Mouse (Mus musculus) adrenal gland, adult 18-20 months (tissue): ENCODE data around the gene Cnnm4. TPM values are rescaled to one million over a fixed set of nuclear protein-coding genes. Genes with fewer than 3 reads are reported as not detected.

ENCODE experiments used
- DNase-seq, 2 experiments: peaks; one replicate each; pipeline ENCODE4 v3.0.0; 2021 to 2022; ENCODE audit warnings: low spot score in 2 of 2
- total RNA-seq, 2 experiments: library from RNA; stranded (reverse); gene quantifications; 1 replicate in 1 of 2; 2 replicates in 1 of 2; pipeline ENCODE4 v1.2.3; 2021

Gene Cnnm4
- total RNA-seq, 2 experiments from 2014 or later: 3.6 to 5.9 TPM

GRCm38 (mm10) chr1:36472106-36472440 is 653 bp downstream of the Cnnm4 start:
- no peak for DNase-seq

- no peak for DNase-seq
Observed at GRCm38 (mm10) chr1:36473211-36473780, 1.9 kb downstream of the Cnnm4 start.

GRCm38 (mm10) chr1:36474646-36475045 is 3.2 kb downstream of the Cnnm4 start:
- no peak for DNase-seq

- no peak for DNase-seq
Observed at GRCm38 (mm10) chr1:36475480-36476110, 4.2 kb downstream of the Cnnm4 start.

- DNase-seq: no peak
Observed at GRCm38 (mm10) chr1:36476426-36476825, 5.0 kb downstream of the Cnnm4 start.

- DNase-seq: no peak
Observed at GRCm38 (mm10) chr1:36478343-36478795, 6.9 kb downstream of the Cnnm4 start.

- no peak for DNase-seq
Observed at GRCm38 (mm10) chr1:36479903-36480899, 8.8 kb downstream of the Cnnm4 start.

GRCm38 (mm10) chr1:36483825-36484224 is 12.4 kb downstream of the Cnnm4 start:
- no peak for DNase-seq

- no peak for DNase-seq
Observed at GRCm38 (mm10) chr1:36485080-36485479, 13.7 kb downstream of the Cnnm4 start.

- no peak for DNase-seq
Observed at GRCm38 (mm10) chr1:36487111-36487510, 15.7 kb downstream of the Cnnm4 start.

GRCm38 (mm10) chr1:36489661-36490060 is 18.2 kb downstream of the Cnnm4 start:
- DNase-seq: no peak

GRCm38 (mm10) chr1:36492416-36493139 is 21.2 kb downstream of the Cnnm4 start:
- DNase-seq: no peak

- DNase-seq: no peak
Observed at GRCm38 (mm10) chr1:36493299-36493698, 21.9 kb downstream of the Cnnm4 start.

GRCm38 (mm10) chr1:36496719-36497118 is 25.3 kb downstream of the Cnnm4 start:
- DNase-seq: no peak

GRCm38 (mm10) chr1:36497312-36497711 is 25.9 kb downstream of the Cnnm4 start:
- no peak for DNase-seq

GRCm38 (mm10) chr1:36501261-36501660 is 29.8 kb downstream of the Cnnm4 start:
- DNase-seq: peak; percentile 70 to 76

GRCm38 (mm10) chr1:36508238-36508637 is 36.8 kb downstream of the Cnnm4 start:
- no peak for DNase-seq

- DNase-seq: peak; percentile 99
Observed at GRCm38 (mm10) chr1:36511289-36512021, 40.0 kb downstream of the Cnnm4 start, which contains the start of gene Cnnm3. TSS of gene Cnnm3 (plus strand) at chr1:36511867.

GRCm38 (mm10) chr1:36512089-36512965 is 40.9 kb downstream of the Cnnm4 start:
- DNase-seq: peak; percentile 41 to 56

- DNase-seq: no peak
Observed at GRCm38 (mm10) chr1:36512966-36513280, 41.5 kb downstream of the Cnnm4 start.
